Mouse (Mus musculus) myocyte (in vitro differentiated cells): ENCODE measurements around the gene Sugt1. TPM values are rescaled to one million over a fixed set of nuclear protein-coding genes. Genes with fewer than 3 reads are reported as not detected.

ENCODE experiments used
- H3K27me3 ChIP-seq: one replicate; pipeline ENCODE4 v1.6.1; 2011; ENCODE audit not compliant: control insufficient read depth, insufficient read depth, insufficient read length
- H3K36me3 ChIP-seq: one replicate; pipeline ENCODE4 v1.6.1; 2011; ENCODE audit not compliant: control insufficient read depth, insufficient read depth
- H3K4me2 ChIP-seq: one replicate; pipeline ENCODE4 v1.6.1; 2011; ENCODE audit warnings: low read depth, control low read depth
- H3K4me3 ChIP-seq: one replicate; pipeline ENCODE4 v1.5.1; 2011; ENCODE audit warnings: mild to moderate bottlenecking, control low read depth, moderate library complexity
- H3K79me2 ChIP-seq: one replicate; pipeline ENCODE4 v1.6.1; 2011; ENCODE audit not compliant: control insufficient read depth, insufficient read depth
- H3ac ChIP-seq: one replicate; pipeline ENCODE4 v1.6.1; 2011; ENCODE audit not compliant: control insufficient read depth, insufficient read length
- CEBPB ChIP-seq: IDR thresholded peaks from 2 replicates; pipeline ENCODE4 v1.6.1; 2011; ENCODE audit warnings: mild to moderate bottlenecking, moderate library complexity; ENCODE audit not compliant: poor library complexity, insufficient read depth, severe bottlenecking
- E2F4 ChIP-seq: IDR thresholded peaks from one replicate; pipeline ENCODE4 v1.6.1; 2011; ENCODE audit warnings: mild to moderate bottlenecking, control low read depth, moderate library complexity; ENCODE audit not compliant: insufficient read depth
- MAX ChIP-seq: IDR thresholded peaks from one replicate; pipeline ENCODE4 v1.6.1; 2011; ENCODE audit warnings: low read depth, mild to moderate bottlenecking, control low read depth
- MYOD1 ChIP-seq, 3 experiments: IDR thresholded peaks; one replicate each; pipeline ENCODE4 v1.6.1; 2011; ENCODE audit warnings: control low read depth in 2 of 3, low read depth in 2 of 3, mild to moderate bottlenecking in 2 of 3, moderate library complexity in 1 of 3; ENCODE audit not compliant: insufficient read length in 2 of 3, control insufficient read depth in 1 of 3
- MYOG ChIP-seq, 3 experiments: IDR thresholded peaks; one replicate each; pipeline ENCODE4 v1.6.1; 2011; ENCODE audit warnings: control low read depth in 2 of 3, low read depth in 2 of 3, mild to moderate bottlenecking in 2 of 3; ENCODE audit not compliant: insufficient read length in 2 of 3, control insufficient read depth in 1 of 3, insufficient read depth in 1 of 3
- POLR2A ChIP-seq: IDR thresholded peaks from one replicate; pipeline ENCODE4 v1.6.1; 2011; ENCODE audit warnings: low read depth, mild to moderate bottlenecking, control low read depth, moderate library complexity; ENCODE audit not compliant: insufficient read length
- POLR2AphosphoS2 ChIP-seq: IDR thresholded peaks from one replicate; pipeline ENCODE4 v1.6.1; 2011; ENCODE audit warnings: low read depth, control low read depth; ENCODE audit not compliant: insufficient read length
- REST ChIP-seq: IDR thresholded peaks from one replicate; pipeline ENCODE4 v1.6.1; 2011; ENCODE audit warnings: mild to moderate bottlenecking, control low read depth, moderate library complexity; ENCODE audit not compliant: insufficient read depth, insufficient read length
- SRF ChIP-seq: IDR thresholded peaks from one replicate; pipeline ENCODE4 v1.6.1; 2011; ENCODE audit warnings: low read depth; ENCODE audit not compliant: control insufficient read depth, insufficient read length
- TCF12 ChIP-seq: IDR thresholded peaks from one replicate; pipeline ENCODE4 v1.6.1; 2011; ENCODE audit warnings: mild to moderate bottlenecking, control low read depth; ENCODE audit not compliant: poor library complexity, insufficient read depth, severe bottlenecking
- TCF3 ChIP-seq: IDR thresholded peaks from one replicate; pipeline ENCODE4 v1.6.1; 2011; ENCODE audit warnings: low read depth, control low read depth; ENCODE audit not compliant: insufficient read length
- USF1 ChIP-seq: IDR thresholded peaks from one replicate; pipeline ENCODE4 v1.6.1; 2011; ENCODE audit warnings: low read depth, mild to moderate bottlenecking, control low read depth, moderate library complexity
- polyA plus RNA-seq: library from polyadenylated mRNA; unstranded; fragments of >200 nt; fragmentation: generic; extraction: Trizol; gene quantifications from one replicate; pipeline ENCODE4 v1.2.1, GENCODE M21; 2012; ENCODE audit warnings: missing spikeins

The Sugt1 gene
- polyA plus RNA-seq, 1 experiment: 65.4 TPM

- Histone ChIP-seq H3ac (no peak overlapping the region), H3K4me3 (no peak overlapping the region), H3K4me2 (no peak overlapping the region), H3K27me3 (peaks cover 30% of the 10 kb centered on the region), H3K36me3 (no peaks in the 10 kb centered on the region), H3K79me2 (no peaks in the 10 kb centered on the region)
- TF ChIP-seq REST (no peak), POLR2AphosphoS2 (no peak), CEBPB (no peak), MYOG (IDR thresholded peaks at IDR 0.05; ENCODE audit: control insufficient read depth in 1 of 3, insufficient read depth in 1 of 3, insufficient read length in 2 of 3, low read depth in 2 of 3) (no peak), TCF12 (no peak), E2F4 (no peak), TCF3 (no peak), POLR2A (no peak), SRF (no peak), USF1 (no peak), MYOD1 (IDR thresholded peaks at IDR 0.05; ENCODE audit: control insufficient read depth in 1 of 3, insufficient read length in 2 of 3, low read depth in 2 of 3) (no peak), MAX (no peak)
Measured at GRCm38 (mm10) chr14:79677108-79677753, 89.7 kb downstream of the Sugt1 start.

- no peak overlapping the region for H3K4me3 ChIP-seq
- TF ChIP-seq MAX: no peak
- no peak for TF ChIP-seq REST
- no peak for TF ChIP-seq POLR2A
- TF ChIP-seq TCF12: no peak
- no peak for TF ChIP-seq POLR2AphosphoS2
- no peak for TF ChIP-seq E2F4
- TF ChIP-seq MYOG (IDR thresholded peaks at IDR 0.05; ENCODE audit: control insufficient read depth in 1 of 3, insufficient read depth in 1 of 3, insufficient read length in 2 of 3, low read depth in 2 of 3): no peak
- TF ChIP-seq TCF3: no peak
- TF ChIP-seq CEBPB: no peak
- TF ChIP-seq USF1: no peak
- no peak for TF ChIP-seq MYOD1 (IDR thresholded peaks at IDR 0.05; ENCODE audit: control insufficient read depth in 1 of 3, insufficient read length in 2 of 3, low read depth in 2 of 3)
- no peak for TF ChIP-seq SRF
- no peak overlapping the region for H3K4me2 ChIP-seq
- H3ac ChIP-seq: no peak overlapping the region
- no peaks in the 10 kb centered on the region for H3K79me2 ChIP-seq
- H3K27me3 ChIP-seq: peaks cover 25% of the 10 kb centered on the region
- H3K36me3 ChIP-seq: no peaks in the 10 kb centered on the region
Measured at GRCm38 (mm10) chr14:79677891-79678687, 90.6 kb downstream of the Sugt1 start.

- no peaks in the 10 kb centered on the region for H3K36me3 ChIP-seq
- H3K4me3 ChIP-seq: no peak overlapping the region
- peaks cover 32% of the 10 kb centered on the region for H3K27me3 ChIP-seq
- no peaks in the 10 kb centered on the region for H3K79me2 ChIP-seq
- TF ChIP-seq POLR2AphosphoS2: no peak
- no peak for TF ChIP-seq E2F4
- no peak for TF ChIP-seq REST
- no peak for TF ChIP-seq TCF3
- TF ChIP-seq MAX: no peak
- no peak for TF ChIP-seq CEBPB
- TF ChIP-seq TCF12: no peak
- TF ChIP-seq MYOG (IDR thresholded peaks at IDR 0.05; ENCODE audit: control insufficient read depth in 1 of 3, insufficient read depth in 1 of 3, insufficient read length in 2 of 3, low read depth in 2 of 3): no peak
- TF ChIP-seq USF1: no peak
- no peak for TF ChIP-seq MYOD1 (IDR thresholded peaks at IDR 0.05; ENCODE audit: control insufficient read depth in 1 of 3, insufficient read length in 2 of 3, low read depth in 2 of 3)
- no peak for TF ChIP-seq POLR2A
- no peak for TF ChIP-seq SRF
- no peak overlapping the region for H3K4me2 ChIP-seq
- H3ac ChIP-seq: no peak overlapping the region
Measured at GRCm38 (mm10) chr14:79680652-79681051, 93.2 kb downstream of the Sugt1 start.

Other genes with a start within 250 kb of the Sugt1 start
- 3.6 TPM for gene Naa16, start 196.9 kb upstream of the Sugt1 start, polyA plus RNA-seq
- 3.1 TPM for gene Mtrf1, start 189.9 kb upstream of the Sugt1 start, polyA plus RNA-seq
- 1.5 TPM for gene Kbtbd7, start 161.2 kb upstream of the Sugt1 start, polyA plus RNA-seq
- 0.05 TPM for gene Kbtbd6, start 135.9 kb upstream of the Sugt1 start, polyA plus RNA-seq
- 3.6 TPM for gene Elf1, start 106.5 kb upstream of the Sugt1 start, polyA plus RNA-seq
- 10.1 TPM for gene Wbp4, start 106.2 kb upstream of the Sugt1 start, polyA plus RNA-seq
- gene Cnmd, start 74.5 kb downstream of the Sugt1 start, polyA plus RNA-seq: not detected
- gene Pcdh8, start 183.6 kb downstream of the Sugt1 start, polyA plus RNA-seq: 0.02 TPM